Mouse (Mus musculus) kidney, postnatal 0 days (tissue): Measurements from ENCODE around the gene Gch1. TPM values are rescaled to one million over a fixed set of nuclear protein-coding genes. Genes with fewer than 3 reads are reported as not detected.

Experiments used
- ATAC-seq: fragments of 200-750 bp; cut with Nextera tagmentation; replicated peaks from 2 replicates; pipeline ENCODE4 v1.8.0; 2017; ENCODE audit warnings: low read depth, moderate number of reproducible peaks, moderate TSS enrichment, moderate library complexity; ENCODE audit not compliant: low FRiP score
- DNase-seq: peaks from one replicate; pipeline ENCODE4 v3.0.0-alpha.2; 2016; ENCODE audit warnings: low spot score
- H3K27ac ChIP-seq: fragments of 300-500 bp; sonication (generic); 2 replicates; pipeline ENCODE4 v1.5.1; 2014; ENCODE audit warnings: mild to moderate bottlenecking
- H3K27me3 ChIP-seq: fragments of 300-500 bp; sonication (generic); 2 replicates; pipeline ENCODE4 v1.6.1; 2014; ENCODE audit warnings: low read length, mixed read lengths; ENCODE audit not compliant: insufficient read depth
- H3K36me3 ChIP-seq: fragments of 300-500 bp; sonication (generic); 2 replicates; pipeline ENCODE4 v1.6.1; 2014; ENCODE audit warnings: low read length, mixed read lengths; ENCODE audit not compliant: insufficient read depth
- H3K4me1 ChIP-seq: fragments of 300-500 bp; sonication (generic); replicated peaks from 2 replicates; pipeline ENCODE4 v1.6.1; 2014; ENCODE audit warnings: antibody characterized with exemption, low read length, mixed read lengths; ENCODE audit not compliant: insufficient read depth
- H3K4me2 ChIP-seq: fragments of 300-500 bp; sonication (generic); 2 replicates; pipeline ENCODE4 v1.6.1; 2014; ENCODE audit warnings: mild to moderate bottlenecking, low read length, moderate library complexity, mixed read lengths
- H3K4me3 ChIP-seq: fragments of 300-500 bp; sonication (generic); replicated peaks from 2 replicates; pipeline ENCODE4 v1.5.1; 2014; ENCODE audit warnings: low read depth, low read length
- H3K9ac ChIP-seq: fragments of 300-500 bp; sonication (generic); 2 replicates; pipeline ENCODE4 v1.6.1; 2014; ENCODE audit warnings: low read depth, low read length
- H3K9me3 ChIP-seq: fragments of 300-500 bp; sonication (generic); replicated peaks from 2 replicates; pipeline ENCODE4 v1.6.1; 2016; ENCODE audit warnings: low read length, inconsistent platforms, mixed read lengths
- CTCF ChIP-seq: IDR thresholded peaks from 2 replicates; pipeline ENCODE4 v1.5.1; 2016; ENCODE audit warnings: antibody characterized with exemption, low read depth, mild to moderate bottlenecking, moderate library complexity
- WGBS: fragments of 180-500 bp; shearing (Covaris S2); extraction: QIAGEN DNeasy Blood & Tissue Kit; methylation state at CpG from one replicate; pipeline ENCODE4 v1.1.7; 2014; 5-methylcytosine and 5-hydroxymethylcytosine counted together
- polyA plus RNA-seq: library from polyadenylated mRNA; unstranded; fragments of >200 nt; fragmentation: Nextera tagmentation; extraction: Ambion mirVana; gene quantifications from 2 replicates; pipeline ENCODE4 v1.2.1, GENCODE M21; 2015

Gch1 gene
- polyA plus RNA-seq, 1 experiment from 2014 or later: 2.2 TPM

DNA sequence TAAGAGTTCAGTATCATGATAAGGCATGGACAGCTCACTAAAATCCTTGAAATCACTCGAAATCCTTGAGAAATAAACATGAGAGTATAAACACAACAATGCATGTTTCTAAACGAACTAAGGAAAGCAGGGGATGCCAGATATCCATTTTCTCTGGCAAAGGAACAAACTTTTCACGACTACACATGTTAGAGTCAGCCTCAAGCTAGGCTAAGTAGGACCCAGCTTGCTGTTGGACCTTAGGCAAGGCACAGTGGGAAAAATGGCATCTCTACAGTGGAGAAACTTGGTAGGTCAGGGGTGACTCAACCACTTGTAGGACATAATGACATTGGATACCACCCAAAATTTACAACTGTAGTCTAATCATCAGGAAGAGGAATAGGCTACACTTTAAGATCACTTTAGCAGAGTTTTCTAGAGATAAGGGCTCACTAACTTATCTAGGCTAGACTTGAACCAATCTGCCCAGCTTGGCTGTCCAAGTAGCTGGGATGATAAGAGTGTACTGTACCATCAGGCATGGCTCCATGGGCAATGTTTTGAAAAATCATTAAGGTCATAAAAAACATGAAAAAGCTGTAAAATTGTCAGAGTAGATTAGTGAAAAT is 18.6 kb downstream of the Gch1 start:
- no peak overlapping the region for H3K4me2 ChIP-seq
- no peak for TF ChIP-seq CTCF
- no peaks in the 10 kb centered on the region for H3K9me3 ChIP-seq
- no peak overlapping the region for H3K27ac ChIP-seq
- no peaks in the 10 kb centered on the region for H3K27me3 ChIP-seq
- DNase-seq: no peak
- no peaks in the 10 kb centered on the region for H3K4me1 ChIP-seq
- H3K4me3 ChIP-seq: no peak overlapping the region
- no peak overlapping the region for H3K9ac ChIP-seq
- H3K36me3 ChIP-seq: no peaks in the 10 kb centered on the region
- 65% methylated on average over 3 of the region's 3 CpGs for WGBS
- ATAC-seq: no peak

DNA sequence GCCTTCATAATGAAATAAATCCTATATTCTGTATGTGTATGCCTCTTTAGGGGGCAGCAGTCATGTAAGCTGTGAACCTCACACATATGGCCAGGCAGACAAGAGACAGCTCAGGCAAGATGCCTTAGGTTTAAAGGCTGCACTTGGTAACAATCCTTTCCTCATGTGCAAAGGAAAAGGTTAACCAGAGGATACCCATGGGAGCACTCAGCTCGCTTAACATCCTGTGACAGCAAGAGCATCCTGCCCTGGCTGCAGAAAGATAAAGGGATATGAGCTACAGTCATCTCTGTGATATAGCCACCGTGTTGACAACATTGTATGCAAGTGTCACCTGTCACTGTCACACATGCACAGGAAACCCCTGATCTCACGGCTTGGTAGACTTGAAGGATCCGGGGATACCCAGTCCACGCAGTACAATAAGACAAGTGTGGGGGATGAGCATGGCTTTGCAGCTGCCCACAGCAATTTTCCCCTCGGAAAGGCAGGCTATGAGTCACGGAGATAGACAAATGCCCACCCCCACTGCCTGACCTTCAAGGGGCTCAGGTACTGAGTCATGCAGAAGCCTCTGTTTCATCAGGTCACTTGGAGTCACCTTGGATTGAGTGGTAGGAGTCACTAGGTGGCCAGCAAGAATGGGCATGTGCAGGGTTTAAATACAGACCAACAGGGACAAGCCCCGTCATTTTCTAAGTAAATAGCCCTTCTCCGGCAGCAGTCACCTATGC is 19.4 kb downstream of the Gch1 start:
- DNase-seq (no peak), ATAC-seq (no peak)
- 65% methylated on average over 9 of the region's 9 CpGs for WGBS
- H3K9ac ChIP-seq: no peak overlapping the region
- no peak overlapping the region for H3K27ac ChIP-seq
- no peaks in the 10 kb centered on the region for H3K9me3 ChIP-seq
- no peak overlapping the region for H3K4me2 ChIP-seq
- no peak overlapping the region for H3K4me3 ChIP-seq
- no peak for TF ChIP-seq CTCF
- no peaks in the 10 kb centered on the region for H3K36me3 ChIP-seq
- H3K27me3 ChIP-seq: no peaks in the 10 kb centered on the region
- no peaks in the 10 kb centered on the region for H3K4me1 ChIP-seq

DNA sequence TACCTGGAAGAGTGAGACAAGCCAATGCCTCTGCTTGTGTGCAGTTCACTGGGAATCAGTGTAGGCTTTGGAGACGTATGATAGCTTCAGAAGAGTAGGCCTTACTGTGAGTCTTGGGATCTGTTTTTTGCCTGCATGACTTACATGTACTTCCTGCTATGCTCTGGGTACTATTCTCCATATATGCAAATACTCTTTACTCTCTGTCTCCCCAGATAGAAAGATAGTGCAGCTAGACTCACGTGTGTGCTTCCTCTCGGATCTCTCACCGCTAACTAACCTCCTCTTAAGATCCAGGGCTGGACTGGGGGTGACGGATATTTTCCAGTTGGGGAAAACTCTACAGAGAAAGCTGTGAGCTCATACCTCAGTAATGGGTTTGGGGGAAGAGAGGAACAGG is 23.5 kb downstream of the Gch1 start:
- no peak overlapping the region for H3K9ac ChIP-seq
- TF ChIP-seq CTCF: no peak
- no peak for ATAC-seq
- WGBS: 92% methylated on average over 5 of the region's 5 CpGs
- no peaks in the 10 kb centered on the region for H3K4me1 ChIP-seq
- H3K27ac ChIP-seq: no peak overlapping the region
- no peaks in the 10 kb centered on the region for H3K36me3 ChIP-seq
- no peak overlapping the region for H3K4me2 ChIP-seq
- H3K9me3 ChIP-seq: no peaks in the 10 kb centered on the region
- no peaks in the 10 kb centered on the region for H3K27me3 ChIP-seq
- H3K4me3 ChIP-seq: no peak overlapping the region
- no peak for DNase-seq

DNA sequence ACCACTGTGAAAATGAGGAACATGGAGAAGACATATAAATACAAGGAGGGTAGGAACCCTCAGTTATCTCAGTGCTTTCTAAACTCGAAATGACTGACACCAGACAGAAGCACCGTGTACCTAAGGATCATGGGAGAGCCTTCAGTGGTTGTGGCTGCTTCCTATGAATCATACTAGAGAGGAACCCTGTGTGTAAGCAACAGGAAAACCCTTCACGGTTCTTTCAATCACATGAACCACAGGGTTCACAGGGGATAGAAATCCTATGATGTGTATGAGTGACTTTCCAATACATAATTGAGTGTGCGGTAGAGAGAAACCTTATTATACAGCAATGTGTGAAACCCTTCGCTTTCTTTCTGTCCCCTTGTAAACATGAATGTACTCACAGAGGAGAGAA is 24.1 kb downstream of the Gch1 start:
- no peak for DNase-seq
- Histone ChIP-seq H3K27ac (no peak overlapping the region), H3K9me3 (no peaks in the 10 kb centered on the region), H3K4me2 (no peak overlapping the region), H3K9ac (no peak overlapping the region), H3K27me3 (no peaks in the 10 kb centered on the region), H3K4me1 (no peaks in the 10 kb centered on the region), H3K36me3 (no peaks in the 10 kb centered on the region), H3K4me3 (no peak overlapping the region)
- no peak for TF ChIP-seq CTCF
- WGBS: 77% methylated on average over 5 of the region's 5 CpGs
- ATAC-seq: no peak

DNA sequence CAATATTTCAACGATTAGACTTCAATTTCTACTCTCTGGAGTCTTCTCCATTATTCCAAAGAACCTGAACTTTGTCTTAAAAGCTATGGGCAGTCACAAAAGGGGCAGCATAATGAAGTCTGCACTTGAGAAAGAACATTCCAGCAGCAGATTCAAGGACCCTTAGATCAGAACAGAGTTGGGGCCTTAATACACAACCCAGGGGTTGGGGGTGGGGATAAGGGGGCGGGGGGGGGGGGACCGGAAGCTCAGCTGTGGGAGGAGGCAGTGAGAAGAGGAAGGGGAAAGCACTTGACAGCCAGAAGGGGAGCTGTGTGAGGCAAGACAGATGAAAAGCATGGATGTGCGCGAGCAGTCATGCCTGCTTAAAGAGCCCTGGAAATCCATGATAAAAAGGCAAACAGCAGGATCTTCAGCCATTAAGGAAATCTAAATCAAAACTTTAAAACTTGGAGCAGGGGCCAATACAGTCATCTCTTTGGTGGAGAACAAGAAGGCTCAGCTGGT is 27.2 kb downstream of the Gch1 start:
- DNase-seq (no peak), ATAC-seq (no peak)
- H3K9me3 ChIP-seq: no peaks in the 10 kb centered on the region
- no peaks in the 10 kb centered on the region for H3K36me3 ChIP-seq
- no peak for TF ChIP-seq CTCF
- no peak overlapping the region for H3K4me3 ChIP-seq
- no peak overlapping the region for H3K9ac ChIP-seq
- WGBS: 64% methylated on average over 5 of the region's 5 CpGs
- H3K4me2 ChIP-seq: no peak overlapping the region
- H3K27me3 ChIP-seq: no peaks in the 10 kb centered on the region
- H3K4me1 ChIP-seq: no peaks in the 10 kb centered on the region
- no peak overlapping the region for H3K27ac ChIP-seq

DNA sequence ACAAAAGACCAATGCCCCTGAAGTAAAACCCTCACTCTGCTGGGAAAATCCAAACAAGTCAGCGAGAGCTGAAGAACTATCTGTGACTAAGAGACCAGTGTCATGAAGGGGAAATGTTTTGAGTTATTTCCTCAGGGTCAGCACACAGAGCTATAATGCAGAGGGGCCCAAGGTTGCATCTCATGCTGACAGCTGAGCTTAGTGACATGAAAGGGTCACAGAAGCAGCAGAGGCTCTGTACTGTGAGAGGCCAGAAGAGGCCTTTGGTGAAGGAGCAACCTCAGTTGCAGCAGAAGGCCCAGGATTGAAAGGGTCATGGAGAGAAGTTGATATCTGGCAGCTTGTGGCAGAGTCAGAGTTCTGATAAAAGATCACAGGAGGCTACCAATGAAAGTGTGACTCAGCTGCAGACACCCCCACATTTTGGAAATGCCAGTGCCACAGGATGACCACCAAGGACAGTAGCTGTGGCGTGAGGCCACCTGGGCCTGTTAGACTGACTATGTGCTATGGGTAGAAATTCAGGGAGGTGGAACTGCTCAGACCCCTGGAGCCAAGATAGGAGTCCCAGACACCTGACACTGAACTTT is 29.1 kb downstream of the Gch1 start:
- no peak overlapping the region for H3K4me2 ChIP-seq
- H3K27me3 ChIP-seq: no peaks in the 10 kb centered on the region
- H3K36me3 ChIP-seq: no peaks in the 10 kb centered on the region
- no peaks in the 10 kb centered on the region for H3K4me1 ChIP-seq
- H3K4me3 ChIP-seq: no peak overlapping the region
- no peak for TF ChIP-seq CTCF
- ATAC-seq: no peak
- WGBS: 65% methylated on average over 2 of the region's 2 CpGs
- no peak overlapping the region for H3K9ac ChIP-seq
- H3K27ac ChIP-seq: no peak overlapping the region
- no peaks in the 10 kb centered on the region for H3K9me3 ChIP-seq
- DNase-seq: no peak
